Mouse (Mus musculus) MEL (cell line): ENCODE data around the gene Garnl3. TPM values are rescaled to one million over a fixed set of nuclear protein-coding genes. Genes with fewer than 3 reads are reported as not detected.

Source experiments
- DNase-seq: peaks from one replicate; pipeline ENCODE4 v3.0.0; 2011; ENCODE audit warnings: low read depth, low spot score
- H3K27ac ChIP-seq: 2 replicates; pipeline ENCODE4 v1.5.1; 2012; ENCODE audit warnings: low read depth, mild to moderate bottlenecking, control low read depth, low read length, moderate library complexity; ENCODE audit not compliant: control insufficient read depth
- H3K27me3 ChIP-seq, 2 experiments: fragments of 150-350 bp in 1 of 2; sonication (generic) in 1 of 2; 2 replicates each; pipeline ENCODE4 v1.6.1; 2012; ENCODE audit warnings: low read length in 2 of 2, mild to moderate bottlenecking in 2 of 2, improper control_type of control experiment in 1 of 2, moderate library complexity in 1 of 2; ENCODE audit not compliant: insufficient read depth in 2 of 2, control insufficient read depth in 1 of 2
- H3K36me3 ChIP-seq, 2 experiments: 2 replicates each; pipeline ENCODE4 v1.6.1; 2012 to 2014; ENCODE audit warnings: low read length in 2 of 2, improper control_type of control experiment in 1 of 2, inconsistent platforms in 1 of 2, mild to moderate bottlenecking in 1 of 2; ENCODE audit not compliant: insufficient read depth in 2 of 2, control insufficient read depth in 1 of 2
- H3K4me1 ChIP-seq, 2 experiments: fragments of 150-350 bp in 1 of 2; sonication (generic) in 1 of 2; 2 replicates each; pipeline ENCODE4 v1.6.1; 2012; ENCODE audit warnings: low read length in 2 of 2, improper control_type of control experiment in 1 of 2, mild to moderate bottlenecking in 1 of 2; ENCODE audit not compliant: insufficient read depth in 2 of 2, control insufficient read depth in 1 of 2
- H3K4me3 ChIP-seq, 2 experiments: fragments of 150-350 bp in 1 of 2; sonication (generic) in 1 of 2; 2 replicates each; pipeline ENCODE4 v1.5.1; 2012; ENCODE audit warnings: low read depth in 2 of 2, low read length in 2 of 2, mild to moderate bottlenecking in 2 of 2, moderate library complexity in 2 of 2, control low read depth in 1 of 2, improper control_type of control experiment in 1 of 2; ENCODE audit not compliant: control insufficient read depth in 1 of 2, insufficient read depth in 1 of 2
- H3K79me2 ChIP-seq: 2 replicates; pipeline ENCODE4 v1.6.1; 2012; ENCODE audit warnings: mild to moderate bottlenecking, low read length, moderate library complexity; ENCODE audit not compliant: control insufficient read depth, poor library complexity, insufficient read depth
- H3K9ac ChIP-seq: 2 replicates; pipeline ENCODE4 v1.6.1; 2012; ENCODE audit warnings: low read depth, mild to moderate bottlenecking, control low read depth, low read length, moderate library complexity; ENCODE audit not compliant: control insufficient read depth, poor library complexity, severe bottlenecking
- H3K9me3 ChIP-seq: fragments of 150-350 bp; sonication (generic); replicated peaks from 2 replicates; pipeline ENCODE4 v1.6.1; 2012; ENCODE audit warnings: mild to moderate bottlenecking, low read length, improper control_type of control experiment, moderate library complexity; ENCODE audit not compliant: insufficient read depth
- BHLHE40 ChIP-seq: IDR thresholded peaks from 2 replicates; pipeline ENCODE4 v1.6.1; 2012; ENCODE audit warnings: low read depth, mild to moderate bottlenecking, inconsistent platforms, low read length, improper control_type of control experiment, borderline replicate concordance
- CHD1 ChIP-seq: IDR thresholded peaks from 2 replicates; pipeline ENCODE4 v1.6.1; 2012; ENCODE audit warnings: low read depth, mild to moderate bottlenecking, inconsistent platforms, low read length, improper control_type of control experiment
- CHD2 ChIP-seq: IDR thresholded peaks from 2 replicates; pipeline ENCODE4 v1.6.1; 2011; ENCODE audit warnings: low read length, improper control_type of control experiment
- CTCF ChIP-seq, 3 experiments: IDR thresholded peaks in 2 of 3; conservative IDR thresholded peaks in 1 of 3; 2 replicates each; pipeline ENCODE4 v1.5.1; 2011 to 2012; ENCODE audit warnings: low read length in 3 of 3, low read depth in 2 of 3, mild to moderate bottlenecking in 2 of 3, improper control_type of control experiment in 1 of 3, inconsistent platforms in 1 of 3, mixed read lengths in 1 of 3, moderate library complexity in 1 of 3; ENCODE audit not compliant: control insufficient read depth in 1 of 3, insufficient read depth in 1 of 3, poor library complexity in 1 of 3, severe bottlenecking in 1 of 3
- ELF1 ChIP-seq: IDR thresholded peaks from 2 replicates; pipeline ENCODE4 v1.6.1; 2014; ENCODE audit warnings: low read depth, mild to moderate bottlenecking, inconsistent platforms, low read length, improper control_type of control experiment, moderate library complexity
- EP300 ChIP-seq, 2 experiments: IDR thresholded peaks; 2 replicates each; pipeline ENCODE4 v1.6.1; 2011; ENCODE audit warnings: improper control_type of control experiment in 2 of 2, low read length in 2 of 2, low read depth in 1 of 2, mild to moderate bottlenecking in 1 of 2
- ETS1 ChIP-seq: IDR thresholded peaks from 2 replicates; pipeline ENCODE4 v1.6.1; 2012; ENCODE audit warnings: low read depth, mild to moderate bottlenecking, inconsistent platforms, low read length, improper control_type of control experiment, moderate library complexity
- GABPA ChIP-seq: IDR thresholded peaks from 2 replicates; pipeline ENCODE4 v1.6.1; 2012; ENCODE audit warnings: low read depth, mild to moderate bottlenecking, inconsistent platforms, low read length, improper control_type of control experiment, moderate library complexity
- HCFC1 ChIP-seq: IDR thresholded peaks from 2 replicates; pipeline ENCODE4 v1.6.1; 2012; ENCODE audit warnings: low read depth, mild to moderate bottlenecking, inconsistent platforms, low read length, improper control_type of control experiment, moderate library complexity
- MAFK ChIP-seq: IDR thresholded peaks from 2 replicates; pipeline ENCODE4 v1.6.1; 2011; ENCODE audit warnings: low read depth, mild to moderate bottlenecking, low read length, improper control_type of control experiment, borderline replicate concordance
- MAX ChIP-seq: IDR thresholded peaks from 2 replicates; pipeline ENCODE4 v1.6.1; 2011; ENCODE audit warnings: low read length, improper control_type of control experiment
- MAZ ChIP-seq: IDR thresholded peaks from 2 replicates; pipeline ENCODE4 v1.6.1; 2012; ENCODE audit warnings: low read depth, mild to moderate bottlenecking, inconsistent platforms, low read length, improper control_type of control experiment
- MXI1 ChIP-seq: IDR thresholded peaks from 2 replicates; pipeline ENCODE4 v1.6.1; 2011; ENCODE audit warnings: mild to moderate bottlenecking, low read depth, low read length, improper control_type of control experiment
- MYB ChIP-seq: IDR thresholded peaks from 2 replicates; pipeline ENCODE4 v1.6.1; 2011; ENCODE audit warnings: mild to moderate bottlenecking, low read depth, low read length, improper control_type of control experiment
- MYC ChIP-seq: IDR thresholded peaks from 2 replicates; pipeline ENCODE4 v1.6.1; 2011; ENCODE audit warnings: low read depth, mild to moderate bottlenecking, low read length, improper control_type of control experiment, moderate library complexity
- NELFE ChIP-seq: IDR thresholded peaks from 2 replicates; pipeline ENCODE4 v1.6.1; 2011; ENCODE audit warnings: low read depth, low read length, improper control_type of control experiment
- NRF1 ChIP-seq: IDR thresholded peaks from 2 replicates; pipeline ENCODE4 v1.6.1; 2014; ENCODE audit warnings: low read depth, mild to moderate bottlenecking, inconsistent platforms, low read length, improper control_type of control experiment, moderate library complexity; ENCODE audit not compliant: poor library complexity, insufficient read depth, severe bottlenecking
- POLR2A ChIP-seq, 2 experiments: IDR thresholded peaks; 2 replicates each; pipeline ENCODE4 v1.6.1; 2011 to 2012; ENCODE audit warnings: low read length in 2 of 2, mild to moderate bottlenecking in 2 of 2, control low read depth in 1 of 2, improper control_type of control experiment in 1 of 2, low read depth in 1 of 2, moderate library complexity in 1 of 2; ENCODE audit not compliant: control insufficient read depth in 1 of 2, insufficient read depth in 1 of 2, poor library complexity in 1 of 2
- POLR2AphosphoS2 ChIP-seq: IDR thresholded peaks from 2 replicates; pipeline ENCODE4 v1.6.1; 2011; ENCODE audit warnings: low read length, improper control_type of control experiment
- RAD21 ChIP-seq: IDR thresholded peaks from 2 replicates; pipeline ENCODE4 v1.6.1; 2011; ENCODE audit warnings: mild to moderate bottlenecking, low read depth, low read length, improper control_type of control experiment
- SIN3A ChIP-seq: IDR thresholded peaks from 2 replicates; pipeline ENCODE4 v1.6.1; 2012; ENCODE audit warnings: low read length, improper control_type of control experiment, inconsistent platforms
- TBP ChIP-seq: IDR thresholded peaks from 2 replicates; pipeline ENCODE4 v1.8.0; 2011; ENCODE audit warnings: low read depth, low read length, improper control_type of control experiment
- TCF12 ChIP-seq: IDR thresholded peaks from 2 replicates; pipeline ENCODE4 v1.6.1; 2014; ENCODE audit warnings: low read depth, mild to moderate bottlenecking, inconsistent platforms, low read length, improper control_type of control experiment, moderate library complexity
- UBTF ChIP-seq: IDR thresholded peaks from 2 replicates; pipeline ENCODE4 v1.6.1; 2012; ENCODE audit warnings: low read depth, mild to moderate bottlenecking, inconsistent platforms, low read length, improper control_type of control experiment, moderate library complexity, borderline replicate concordance; ENCODE audit not compliant: insufficient read depth
- USF1 ChIP-seq: IDR thresholded peaks from 2 replicates; pipeline ENCODE4 v1.6.1; 2014; ENCODE audit warnings: low read depth, mild to moderate bottlenecking, inconsistent platforms, low read length, improper control_type of control experiment, moderate library complexity
- USF2 ChIP-seq, 2 experiments: IDR thresholded peaks; 2 replicates each; pipeline ENCODE4 v1.6.1; 2011 to 2012; ENCODE audit warnings: improper control_type of control experiment in 2 of 2, low read length in 2 of 2, borderline replicate concordance in 1 of 2, inconsistent platforms in 1 of 2, low read depth in 1 of 2, mild to moderate bottlenecking in 1 of 2; ENCODE audit not compliant: insufficient read depth in 1 of 2
- ZMIZ1 ChIP-seq: IDR thresholded peaks from 2 replicates; pipeline ENCODE4 v1.6.1; 2012; ENCODE audit warnings: low read depth, mild to moderate bottlenecking, inconsistent platforms, low read length, improper control_type of control experiment, moderate library complexity
- ZNF384 ChIP-seq: IDR thresholded peaks from 2 replicates; pipeline ENCODE4 v1.6.1; 2012; ENCODE audit warnings: low read depth, mild to moderate bottlenecking, inconsistent platforms, low read length, improper control_type of control experiment
- polyA plus RNA-seq, 2 experiments: library from polyadenylated mRNA; stranded (reverse) in 1 of 2; unstranded in 1 of 2; fragments of >175 nt in 1 of 2; fragments of >200 nt in 1 of 2; gene quantifications; 2 replicates each; pipeline versions ENCODE4 v1.2.1 to v1.2.4; 2012; ENCODE audit warnings: low replicate concordance in 2 of 2, low read depth in 1 of 2; ENCODE audit not compliant: insufficient read length in 2 of 2, insufficient read depth in 1 of 2, missing spikeins in 1 of 2
- total RNA-seq: library from RNA; depleted of rRNA; stranded (reverse); fragments of 300-350 nt; gene quantifications from 2 replicates; pipeline ENCODE4 v1.2.3, GENCODE M21; 2012

Garnl3 gene
- total and polyA plus RNA-seq, 3 experiments: 1.5 to 2.3 TPM; not detected in 1

- TF ChIP-seq SIN3A (no peak; the same call in 1 of the 2 replicates), ELF1 (no peak), CTCF (IDR thresholded peaks at IDR 0.05 in 2 of 3, conservative IDR thresholded peaks at IDR 0.05 in 1 of 3; ENCODE audit: control insufficient read depth in 1 of 3, insufficient read depth in 1 of 3, low read depth in 2 of 3, low read length in 3 of 3, poor library complexity in 1 of 3, severe bottlenecking in 1 of 3) (no peak), RAD21 (no peak), BHLHE40 (no peak), TCF12 (no peak), ETS1 (no peak), USF2 (IDR thresholded peaks at IDR 0.05; ENCODE audit: borderline replicate concordance in 1 of 2, insufficient read depth in 1 of 2, low read depth in 1 of 2, low read length in 2 of 2) (no peak), NELFE (no peak), TBP (0 out of 2 replicates have a peak, but pooled peaks have one; percentile 24), POLR2AphosphoS2 (0 out of 2 replicates have a peak, but pooled peaks have one; percentile 24), NRF1 (no peak), MYC (no peak; the same call in 1 of the 2 replicates), POLR2A (IDR thresholded peaks at IDR 0.05; ENCODE audit: control insufficient read depth in 1 of 2, insufficient read depth in 1 of 2, low read depth in 1 of 2, low read length in 2 of 2, poor library complexity in 1 of 2) (peak; percentile 2 to 27; a peak in 2 of 4 replicates), CHD1 (peak; percentile 95; the same call in 1 of the 2 replicates), ZNF384 (no peak), MYB (no peak)
- TF ChIP-seq, all 39 proteins: peak for 7
These were observed 169.2 kb downstream of the Garnl3 start (continued) for GRCm38 (mm10) chr2:32962062-32962874.

- peaks cover 6 to 12% of the 10 kb centered on the region in 2 experiments for H3K36me3 ChIP-seq
- peak; percentile 94 for TF ChIP-seq HCFC1
- no peak for TF ChIP-seq EP300 (IDR thresholded peaks at IDR 0.05; ENCODE audit: low read depth in 1 of 2, low read length in 2 of 2)
- peak; percentile 90 for TF ChIP-seq SIN3A
- no peak for TF ChIP-seq USF1
- TF ChIP-seq MXI1: peak; percentile 93
- peak; percentile 27; the same call in 1 of the 2 replicates for TF ChIP-seq NRF1
- peak; percentile 48; the same call in 1 of the 2 replicates for TF ChIP-seq ZMIZ1
- peak; percentile 92 for TF ChIP-seq NELFE
- peak; percentile 65; the same call in 1 of the 2 replicates for TF ChIP-seq MAX
- TF ChIP-seq TBP: peak; percentile 97
- TF ChIP-seq GABPA: no peak
- TF ChIP-seq MAFK: no peak
- TF ChIP-seq MYB: no peak
- no peak for TF ChIP-seq USF2 (IDR thresholded peaks at IDR 0.05; ENCODE audit: borderline replicate concordance in 1 of 2, insufficient read depth in 1 of 2, low read depth in 1 of 2, low read length in 2 of 2)
- TF ChIP-seq UBTF: no peak
- TF ChIP-seq CHD2: peak; percentile 98
- TF ChIP-seq MYC: peak; percentile 95
- TF ChIP-seq ELF1: peak; percentile 73; the same call in 1 of the 2 replicates
- no peak for TF ChIP-seq CHD1
- TF ChIP-seq TCF12: peak; percentile 86
- TF ChIP-seq MAZ: peak; percentile 79; the same call in 1 of the 2 replicates
- TF ChIP-seq BHLHE40: no peak
- peak; percentile 96 to 97 for TF ChIP-seq POLR2A (IDR thresholded peaks at IDR 0.05; ENCODE audit: control insufficient read depth in 1 of 2, insufficient read depth in 1 of 2, low read depth in 1 of 2, low read length in 2 of 2, poor library complexity in 1 of 2)
These were observed 170.1 kb downstream of the Garnl3 start, which contains the start of the genes Rpl12 and Lrsam1 for GRCm38 (mm10) chr2:32961192-32961995. Gene Rpl12 (plus strand): TSS chr2:32961559. Gene Lrsam1 (minus strand): TSS chr2:32961614.

More at GRCm38 (mm10) chr2:32961192-32961995, 170.1 kb downstream of the Garnl3 start, which contains the start of the genes Rpl12 and Lrsam1:
- Histone ChIP-seq H3K27ac (peak within 1 kb of the TSS; percentile 95), H3K27me3 (no peaks in the 10 kb centered on the region), H3K79me2 (peaks cover 43% of the 10 kb centered on the region), H3K9me3 (no peaks in the 10 kb centered on the region), H3K4me1 (peaks cover 0 to 13% of the 10 kb centered on the region in 2 experiments; a peak in 3 of 4 replicates), H3K4me3 (peak within 1 kb of the TSS; percentile 51 to 84), H3K9ac (peak within 1 kb of the TSS; percentile 91)
- DNase-seq: peak; percentile 94
